Mouse (Mus musculus) embryonic fibroblast, embryonic 13.5 days (primary cell): Measurements from ENCODE around the gene Plaur. TPM values are rescaled to one million over a fixed set of nuclear protein-coding genes. Genes with fewer than 3 reads are reported as not detected.

ENCODE experiments used
- H3K27ac ChIP-seq: 2 replicates; pipeline ENCODE4 v1.5.1; 2012; ENCODE audit warnings: low read length, control low read depth, inconsistent platforms; ENCODE audit not compliant: insufficient read depth
- H3K4me1 ChIP-seq: 2 replicates; pipeline ENCODE4 v1.6.1; 2011; ENCODE audit warnings: low read length; ENCODE audit not compliant: control insufficient read depth, insufficient read depth
- H3K4me3 ChIP-seq: 2 replicates; pipeline ENCODE4 v1.5.1; 2011; ENCODE audit warnings: mild to moderate bottlenecking, control low read depth, low read length; ENCODE audit not compliant: insufficient read depth
- CTCF ChIP-seq: IDR thresholded peaks from 2 replicates; pipeline ENCODE4 v1.5.1; 2011; ENCODE audit warnings: mild to moderate bottlenecking, control low read depth, low read length, moderate library complexity, borderline replicate concordance; ENCODE audit not compliant: insufficient read depth
- POLR2A ChIP-seq: IDR thresholded peaks from 2 replicates; pipeline ENCODE4 v1.6.1; 2011; ENCODE audit warnings: low read depth, mild to moderate bottlenecking, control low read depth, low read length, moderate library complexity
- polyA plus RNA-seq: library from polyadenylated mRNA; stranded (reverse); fragments of >200 nt; gene quantifications from 2 replicates; pipeline ENCODE4 v1.2.4, GENCODE M21; 2011; ENCODE audit warnings: low read depth; ENCODE audit not compliant: missing spikeins, insufficient read length

Gene Plaur
- polyA plus RNA-seq, 1 experiment, result 35.2 TPM

DNA sequence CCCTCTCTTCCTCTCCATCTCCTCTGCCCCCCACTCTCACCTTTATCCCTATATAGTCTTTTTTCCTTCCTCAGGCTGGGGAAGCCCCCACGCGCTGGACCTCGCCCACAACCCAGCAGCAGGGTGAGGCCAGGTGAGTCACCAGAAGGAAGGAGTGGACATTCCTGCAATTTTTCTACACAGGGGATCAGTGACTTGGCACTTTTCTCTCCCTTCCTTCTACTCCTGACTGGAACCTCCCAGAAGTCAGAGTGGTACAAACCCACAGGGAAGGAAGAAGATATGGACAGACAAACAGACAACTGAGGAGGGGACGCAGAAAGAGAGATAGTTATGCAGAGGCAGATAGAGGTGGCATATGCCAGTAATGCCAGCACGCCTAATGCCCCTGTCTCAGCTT lies 2.8 kb upstream of the Plaur start:
- peak overlapping the region; percentile 67 for H3K27ac ChIP-seq
- H3K4me1 ChIP-seq, result peaks cover 15% of the 10 kb centered on the region
- H3K4me3 ChIP-seq, result no peak overlapping the region
- TF ChIP-seq POLR2A (no peak), CTCF (no peak)

- no peak for TF ChIP-seq CTCF
- no peak for TF ChIP-seq POLR2A
- Histone ChIP-seq H3K4me1 (peaks cover 15% of the 10 kb centered on the region), H3K4me3 (no peak overlapping the region), H3K27ac (peak overlapping the region; percentile 67)
Observed at GRCm38 (mm10) chr7:24459843-24460242, 2.4 kb upstream of the Plaur start.

- no peak for TF ChIP-seq POLR2A
- Histone ChIP-seq H3K4me1 (peaks cover 15% of the 10 kb centered on the region), H3K27ac (peak overlapping the region; percentile 77), H3K4me3 (no peak overlapping the region)
Observed at GRCm38 (mm10) chr7:24461376-24462051, 770 bp upstream of the Plaur start.

DNA sequence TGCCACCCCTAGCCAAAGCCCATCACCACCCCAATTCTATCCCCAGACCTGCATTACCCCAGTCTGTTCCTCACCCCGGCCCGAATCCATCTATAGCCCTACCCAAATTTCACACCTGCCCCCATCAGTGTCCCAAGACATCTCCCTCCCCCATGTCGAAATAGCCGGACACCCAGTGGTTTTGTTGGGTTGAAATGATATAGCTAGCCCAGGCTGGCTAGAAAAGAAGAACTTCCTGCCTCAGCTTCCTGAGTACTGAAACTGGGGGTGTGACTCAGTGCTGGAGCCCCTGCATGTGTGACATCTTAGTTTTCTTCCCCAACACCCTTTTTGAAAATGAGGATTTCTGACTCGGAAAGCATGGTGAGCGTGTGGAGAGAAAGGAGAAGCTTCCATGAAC lies 4.6 kb downstream of the Plaur start:
- H3K4me1 ChIP-seq, result no peaks in the 10 kb centered on the region
- no peak for TF ChIP-seq CTCF
- TF ChIP-seq POLR2A, result no peak

GRCm38 (mm10) chr7:24467886-24468285 lies 5.6 kb downstream of the Plaur start:
- H3K4me1 ChIP-seq, result no peaks in the 10 kb centered on the region

More for the DNA sequence above, 4.6 kb downstream of the Plaur start:
- Histone ChIP-seq H3K27ac (no peak overlapping the region), H3K4me3 (no peak overlapping the region)

DNA sequence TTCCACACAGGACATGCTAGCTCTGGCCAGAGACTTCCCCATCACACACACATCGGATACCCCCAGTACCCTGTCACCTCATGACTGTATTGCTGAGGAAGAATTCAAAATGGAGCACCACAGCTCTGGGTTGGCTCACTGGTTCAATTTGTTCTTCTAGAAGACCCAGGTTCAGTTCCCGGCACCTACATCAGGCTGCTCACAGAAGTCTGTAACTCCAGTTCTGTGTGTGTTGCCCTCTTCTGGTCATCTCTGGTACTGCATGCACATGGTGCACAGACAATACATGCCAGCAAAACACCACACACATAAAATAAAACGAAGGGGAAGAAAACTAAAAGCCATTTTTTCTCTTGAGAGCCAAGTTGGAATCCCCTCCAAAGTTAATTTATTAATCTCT lies 6.8 kb downstream of the Plaur start:
- no peak overlapping the region for H3K27ac ChIP-seq
- H3K4me1 ChIP-seq, result no peaks in the 10 kb centered on the region
- H3K4me3 ChIP-seq, result no peak overlapping the region
- TF ChIP-seq POLR2A (no peak), CTCF (no peak)

More at GRCm38 (mm10) chr7:24467886-24468285, 5.6 kb downstream of the Plaur start:
- TF ChIP-seq CTCF, result no peak
- no peak for TF ChIP-seq POLR2A
- Histone ChIP-seq H3K27ac (no peak overlapping the region), H3K4me3 (no peak overlapping the region)

DNA sequence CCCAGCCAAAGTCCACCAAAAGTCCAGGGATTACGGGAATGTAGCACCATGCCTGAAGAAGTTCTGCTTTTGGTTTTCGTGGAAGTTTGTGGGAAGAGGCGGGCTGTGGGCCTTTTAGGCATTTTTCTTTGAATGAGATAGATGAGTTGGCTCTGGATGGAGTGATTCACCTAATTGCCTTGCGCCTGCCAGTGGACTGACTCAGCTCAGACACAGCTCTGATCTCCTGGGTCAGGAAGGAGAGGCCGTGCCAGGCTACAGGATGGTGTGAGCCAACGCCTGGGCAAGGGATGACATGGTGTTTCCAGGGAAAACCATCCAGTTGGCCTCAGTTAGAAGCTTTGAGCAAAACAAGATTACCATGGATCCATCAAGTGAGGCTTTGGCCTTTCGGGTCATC lies 8.1 kb downstream of the Plaur start:
- TF ChIP-seq POLR2A (no peak), CTCF (no peak)
- Histone ChIP-seq H3K4me3 (no peak overlapping the region), H3K27ac (peak overlapping the region; percentile 36; the same call in 1 of the 2 replicates), H3K4me1 (no peaks in the 10 kb centered on the region)

DNA sequence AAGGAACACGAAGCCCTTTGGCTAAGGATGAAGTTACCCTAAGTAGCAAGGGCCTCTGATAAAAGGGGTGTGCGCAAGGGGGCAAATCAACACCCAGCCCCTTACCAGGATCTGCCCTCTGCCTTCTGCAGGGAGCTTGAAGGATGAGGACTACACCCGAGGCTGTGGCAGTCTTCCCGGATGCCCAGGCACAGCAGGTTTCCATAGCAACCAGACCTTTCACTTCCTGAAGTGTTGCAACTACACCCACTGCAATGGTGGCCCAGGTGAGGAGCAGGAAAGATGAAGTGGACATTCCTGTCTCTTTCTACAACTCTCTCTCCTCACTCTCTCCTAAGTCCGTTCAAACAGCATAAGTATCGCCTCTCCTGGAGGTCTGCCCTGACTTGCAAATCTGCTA lies 10.2 kb downstream of the Plaur start:
- no peak for TF ChIP-seq CTCF
- Histone ChIP-seq H3K4me3 (no peak overlapping the region), H3K27ac (no peak overlapping the region), H3K4me1 (no peaks in the 10 kb centered on the region)

DNA sequence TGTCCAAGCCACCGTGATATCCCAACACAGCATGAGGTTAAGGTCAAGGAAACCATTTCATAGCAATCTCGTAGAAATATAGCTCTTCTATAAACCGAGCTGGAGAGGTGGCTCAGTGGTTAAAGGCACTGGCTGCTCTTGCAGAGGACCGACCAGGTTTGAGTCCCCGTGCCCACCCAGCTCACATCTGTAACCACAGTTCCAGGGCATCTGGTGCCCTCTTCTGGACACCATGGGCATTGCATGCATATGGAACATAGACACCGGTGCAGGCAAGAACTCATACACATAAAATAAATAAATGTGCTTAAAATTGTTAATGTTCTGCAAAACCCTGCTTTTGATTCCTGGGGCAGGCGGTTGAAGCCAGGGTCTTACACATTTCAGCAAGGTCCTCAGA lies 10.7 kb downstream of the Plaur start:
- Histone ChIP-seq H3K4me1 (no peaks in the 10 kb centered on the region), H3K4me3 (no peak overlapping the region), H3K27ac (no peak overlapping the region)
- TF ChIP-seq CTCF (peak; percentile 71), POLR2A (no peak)

DNA sequence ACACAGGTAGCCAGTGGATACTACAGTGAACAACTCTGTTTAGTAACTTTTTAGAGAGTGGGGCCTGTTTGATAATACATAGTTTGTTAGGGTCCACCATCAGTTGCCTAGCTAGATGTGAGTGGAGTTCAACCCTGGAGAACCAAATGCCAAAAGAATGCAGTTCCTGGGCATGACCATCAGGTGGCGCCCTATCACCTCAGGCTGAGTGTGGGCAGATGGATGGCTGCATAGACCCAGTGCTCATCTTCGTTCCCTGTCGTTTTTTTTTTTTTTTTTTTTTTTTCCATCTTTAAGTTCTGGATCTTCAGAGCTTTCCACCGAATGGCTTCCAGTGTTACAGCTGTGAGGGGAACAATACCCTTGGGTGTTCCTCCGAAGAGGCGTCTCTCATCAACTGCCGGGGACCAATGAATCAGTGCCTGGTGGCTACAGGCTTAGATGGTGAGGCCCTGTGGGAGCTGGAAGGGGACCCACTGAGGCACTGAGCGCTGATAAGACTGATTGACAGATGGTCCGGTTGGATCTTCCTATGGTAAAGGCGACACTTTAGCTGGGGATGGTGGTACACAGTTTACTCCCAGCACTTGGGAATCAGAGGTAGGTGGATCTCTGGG lies 11.7 kb downstream of the Plaur start:
- Histone ChIP-seq H3K4me3 (no peak overlapping the region), H3K4me1 (no peaks in the 10 kb centered on the region), H3K27ac (no peak overlapping the region)
- TF ChIP-seq POLR2A (no peak), CTCF (peak; percentile 97; the same call in 1 of the 2 replicates)
